Mouse (Mus musculus): ENCODE data around the gene Dcaf12.

DNA sequence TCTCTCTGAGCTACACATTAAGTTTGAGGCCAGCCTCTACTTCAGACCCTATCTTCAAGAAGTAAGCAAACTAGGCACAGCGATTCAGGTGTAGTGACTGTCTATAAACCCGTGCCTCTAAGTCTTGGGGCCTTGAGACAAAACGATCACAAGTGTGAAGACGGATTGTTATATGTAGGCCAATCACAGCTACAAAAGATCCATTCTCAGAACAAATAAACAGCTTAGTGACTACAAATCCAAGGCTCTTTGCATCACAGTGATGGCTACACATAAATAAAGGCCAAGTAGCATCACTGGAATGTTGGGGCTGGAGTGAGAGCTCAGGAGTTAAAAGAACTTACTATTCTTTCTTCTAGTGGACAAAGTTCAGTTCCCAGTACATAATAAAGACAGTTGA lies 55.7 kb downstream of the Dcaf12 start:
- no peak for TF ChIP-seq CTCF (IDR thresholded peaks at IDR 0.05; ENCODE audit: low read depth)
- no peak for TF ChIP-seq EP300 (IDR thresholded peaks at IDR 0.05; ENCODE audit: low read depth)
